Mouse (Mus musculus) gastrocnemius, postnatal 25 days (tissue): ENCODE data around the gene Kcnk3. TPM values are rescaled to one million over a fixed set of nuclear protein-coding genes. Genes with fewer than 3 reads are reported as not detected.

Experiments
- DNase-seq: peaks from one replicate; pipeline ENCODE4 v3.0.0; 2022
- long read RNA-seq, 2 experiments: library from polyadenylated mRNA; stranded (forward); transcript quantifications; one replicate each; pipeline ENCODE4 v2.0.0; 2021
- total RNA-seq, 2 experiments: library from RNA; stranded (reverse); gene quantifications; 1 replicate in 1 of 2; 2 replicates in 1 of 2; pipeline ENCODE4 v1.2.3; 2021

Kcnk3 gene
- total RNA-seq: 1 to 10 TPM in 1 of 2 experiments, under 1 TPM in 1; 0.20 to 1.4 TPM
- long read RNA-seq, experiment 1, partial matches to known transcripts: 0 of 1 reads
- long read RNA-seq, experiment 1, other reads (novel, unspliced or antisense): 0 of 1 reads
- long read RNA-seq, experiment 2, partial matches to known transcripts: 0 of 1 reads
- long read RNA-seq, experiment 2, other reads (novel, unspliced or antisense): 0 of 1 reads

GRCm38 (mm10) chr5:30587681-30588300 lies at the start of gene Kcnk3:
Gene Kcnk3, plus strand, starts transcription at chr5:30588170.
- DNase-seq: peak; percentile 65

- no peak for DNase-seq
Observed at GRCm38 (mm10) chr5:30545698-30546097, 42.3 kb upstream of the Kcnk3 start, which contains the start of gene Cib4. Gene Cib4, minus strand, starts transcription at chr5:30545836.

- DNase-seq: no peak
Observed at GRCm38 (mm10) chr5:30548681-30549080, 39.3 kb upstream of the Kcnk3 start.

- DNase-seq: no peak
Observed at GRCm38 (mm10) chr5:30550334-30551021, 37.5 kb upstream of the Kcnk3 start.

- no peak for DNase-seq
Observed at GRCm38 (mm10) chr5:30551022-30551638, 36.8 kb upstream of the Kcnk3 start.

- no peak for DNase-seq
Observed at GRCm38 (mm10) chr5:30552006-30552405, 36.0 kb upstream of the Kcnk3 start.

GRCm38 (mm10) chr5:30553936-30554335 lies 34.0 kb upstream of the Kcnk3 start:
- no peak for DNase-seq

- no peak for DNase-seq
Observed at GRCm38 (mm10) chr5:30554981-30555380, 33.0 kb upstream of the Kcnk3 start.

GRCm38 (mm10) chr5:30556284-30556683 lies 31.7 kb upstream of the Kcnk3 start:
- DNase-seq: no peak

GRCm38 (mm10) chr5:30559421-30559820 lies 28.5 kb upstream of the Kcnk3 start:
- DNase-seq: no peak

- DNase-seq: no peak
Observed at GRCm38 (mm10) chr5:30559986-30560493, 27.9 kb upstream of the Kcnk3 start.

GRCm38 (mm10) chr5:30568479-30568878 lies 19.5 kb upstream of the Kcnk3 start:
- no peak for DNase-seq

GRCm38 (mm10) chr5:30571820-30572219 lies 16.1 kb upstream of the Kcnk3 start:
- no peak for DNase-seq

- no peak for DNase-seq
Observed at GRCm38 (mm10) chr5:30574367-30574766, 13.6 kb upstream of the Kcnk3 start.

GRCm38 (mm10) chr5:30576233-30576632 lies 11.7 kb upstream of the Kcnk3 start:
- DNase-seq: no peak

- no peak for DNase-seq
Observed at GRCm38 (mm10) chr5:30577251-30577650, 10.7 kb upstream of the Kcnk3 start.

- DNase-seq: no peak
Observed at GRCm38 (mm10) chr5:30577654-30578310, 10.2 kb upstream of the Kcnk3 start.

- DNase-seq: no peak
Observed at GRCm38 (mm10) chr5:30578445-30579080, 9.4 kb upstream of the Kcnk3 start.

- DNase-seq: no peak
Observed at GRCm38 (mm10) chr5:30580725-30581124, 7.2 kb upstream of the Kcnk3 start.

GRCm38 (mm10) chr5:30582017-30582416 lies 6.0 kb upstream of the Kcnk3 start:
- DNase-seq: no peak

GRCm38 (mm10) chr5:30586616-30587015 lies 1.4 kb upstream of the Kcnk3 start:
- no peak for DNase-seq

GRCm38 (mm10) chr5:30587101-30587500 lies 869 bp upstream of the Kcnk3 start:
- no peak for DNase-seq
